Mouse (Mus musculus): ENCODE measurements around the gene Pdpr.
A peak's percentile ranks its signal among the peaks of the same experiment; 100 is the strongest.
"Not testable (repeated sequence)": the region's sequence is repeated elsewhere in the genome, so short reads cannot be mapped to it uniquely, and the experiment has no call there.

The Pdpr gene

DNA sequence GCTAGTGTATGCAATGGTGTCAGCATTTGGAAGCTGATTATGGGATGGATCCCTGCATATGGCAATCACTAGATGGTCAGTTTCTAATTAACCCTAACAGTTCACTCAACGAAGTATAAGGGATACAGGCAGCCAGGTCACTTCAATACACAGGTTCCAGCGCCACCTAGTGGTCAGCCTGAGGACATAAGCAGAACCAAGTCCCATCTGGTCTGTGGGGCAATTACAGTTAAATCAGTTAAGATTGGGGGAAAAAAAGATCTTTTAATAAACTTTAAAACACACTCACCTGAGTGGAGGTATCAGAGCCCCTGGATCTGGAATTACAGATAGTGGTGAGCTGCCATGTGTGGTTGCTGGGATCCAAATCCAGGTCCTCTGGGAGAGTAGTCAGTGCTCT, 4.3 kb upstream of the Pdpr start:
- DNase-seq (ENCODE audit: low read depth, low spot score), result peak; percentile 51

DNA sequence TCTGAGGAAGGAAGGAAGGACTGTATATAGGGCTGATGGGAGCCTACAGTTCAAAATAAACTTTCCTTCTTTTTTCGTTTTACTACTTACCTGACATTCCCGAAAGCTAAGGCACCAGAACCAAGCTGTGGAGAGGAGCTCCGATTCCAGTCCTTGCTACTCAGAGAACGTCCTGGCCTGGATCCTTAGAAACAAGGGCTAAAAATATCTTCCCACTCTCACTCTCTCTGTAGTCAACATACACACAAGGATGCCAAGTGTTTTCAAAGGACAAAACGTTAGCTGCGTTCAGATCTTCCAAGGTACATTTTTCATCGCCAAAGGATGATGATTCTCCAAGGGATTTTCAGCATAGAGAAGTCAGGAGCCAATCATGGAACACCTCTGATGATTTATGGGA, 2.7 kb upstream of the Pdpr start:
- no peak for DNase-seq (ENCODE audit: low read depth, low spot score)

DNA sequence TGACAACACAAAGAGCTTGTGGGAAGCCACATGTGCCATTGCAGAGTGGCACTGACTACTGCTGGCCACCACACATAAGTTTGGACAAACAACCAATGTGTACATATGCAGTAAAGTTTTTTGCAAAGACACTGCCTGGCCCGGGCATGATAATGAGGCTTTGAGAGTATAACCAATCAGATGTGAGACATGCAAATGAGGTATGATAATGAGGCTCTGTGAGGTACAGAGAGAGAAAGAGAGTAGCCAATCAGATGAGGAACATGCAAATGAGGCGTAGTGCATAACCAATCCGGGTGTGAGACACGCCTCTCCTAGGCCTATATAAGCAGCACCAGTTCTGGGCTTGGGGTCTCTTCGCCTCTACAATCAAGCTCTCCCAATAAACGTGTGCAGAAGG, 2.1 kb upstream of the Pdpr start, which contains the start of gene Clec18a:
Gene Clec18a (minus strand): TSS at position 101 of the 400 bp plus-strand sequence.
- DNase-seq (ENCODE audit: low read depth, low spot score), result not testable (repeated sequence)

DNA sequence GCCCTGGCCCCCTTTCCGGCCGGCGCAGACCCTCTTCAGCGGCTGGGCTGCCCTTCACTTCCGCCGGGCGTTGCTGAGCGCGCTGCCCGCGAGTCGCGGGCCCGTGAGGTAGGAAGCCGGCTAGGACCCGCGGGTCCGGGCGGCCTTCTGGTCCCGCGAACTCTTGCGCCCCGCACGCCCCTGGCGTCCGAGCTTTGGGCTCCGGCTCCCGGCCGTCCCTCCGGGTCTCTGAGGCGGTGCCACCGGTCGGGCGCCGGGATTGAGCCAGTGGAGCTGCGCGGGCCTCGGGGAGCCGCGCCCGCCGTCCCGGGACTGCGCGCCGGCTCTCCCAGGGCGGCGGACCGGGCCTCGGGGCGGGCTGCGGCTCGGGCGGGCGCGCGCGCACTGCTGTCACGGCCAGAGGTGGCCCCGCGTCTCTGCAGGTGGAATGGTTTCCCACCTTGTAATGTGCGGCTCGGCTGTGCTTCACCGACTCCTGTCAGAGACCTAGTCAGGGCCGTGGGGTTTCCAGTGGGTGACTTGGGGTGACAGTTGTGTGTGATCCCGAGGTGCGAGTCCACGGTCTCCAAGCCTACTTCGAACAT, 381 bp downstream of the Pdpr start:
- not testable (repeated sequence) for DNase-seq (ENCODE audit: low read depth, low spot score)

DNA sequence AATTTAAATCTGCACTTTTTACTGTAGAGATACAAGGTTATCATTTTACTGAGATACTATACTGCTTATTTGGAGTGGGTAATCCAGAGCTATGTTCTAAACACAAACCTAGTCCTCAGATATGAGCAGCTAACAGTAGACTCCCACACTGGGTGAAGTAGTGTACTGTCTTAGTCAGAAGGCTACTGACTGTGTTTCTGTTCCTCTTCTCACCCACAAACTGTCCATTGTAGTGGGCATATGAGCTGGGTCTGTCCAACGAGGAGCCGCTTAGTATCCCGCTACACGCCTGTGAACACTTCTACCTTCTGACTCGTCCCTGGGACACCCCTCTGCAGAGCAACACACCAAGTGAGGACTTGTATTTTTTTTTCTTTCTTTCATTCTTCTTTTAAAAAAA, 20.5 kb downstream of the Pdpr start:
- DNase-seq (ENCODE audit: low read depth, low spot score), result no peak

DNA sequence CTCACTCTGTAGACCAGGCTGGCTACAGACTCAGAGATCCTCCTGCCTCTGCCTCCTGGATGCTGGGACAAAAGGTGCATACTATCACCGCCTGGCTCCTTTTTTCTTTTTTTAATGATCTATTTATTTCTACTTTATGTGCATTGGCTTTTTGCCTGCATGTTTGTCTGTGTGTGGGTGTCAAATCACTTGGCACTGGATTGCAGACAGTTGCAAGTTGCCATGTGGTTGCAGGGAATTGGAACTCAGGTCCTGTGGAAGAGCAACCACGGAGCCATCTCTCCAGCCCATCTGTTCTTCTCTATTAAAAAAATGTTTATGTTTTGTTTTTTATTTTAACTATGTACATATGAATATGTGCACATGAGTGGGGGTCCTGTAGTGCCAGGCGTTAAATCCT, 25.1 kb downstream of the Pdpr start:
- DNase-seq (ENCODE audit: low read depth, low spot score), result no peak

DNA sequence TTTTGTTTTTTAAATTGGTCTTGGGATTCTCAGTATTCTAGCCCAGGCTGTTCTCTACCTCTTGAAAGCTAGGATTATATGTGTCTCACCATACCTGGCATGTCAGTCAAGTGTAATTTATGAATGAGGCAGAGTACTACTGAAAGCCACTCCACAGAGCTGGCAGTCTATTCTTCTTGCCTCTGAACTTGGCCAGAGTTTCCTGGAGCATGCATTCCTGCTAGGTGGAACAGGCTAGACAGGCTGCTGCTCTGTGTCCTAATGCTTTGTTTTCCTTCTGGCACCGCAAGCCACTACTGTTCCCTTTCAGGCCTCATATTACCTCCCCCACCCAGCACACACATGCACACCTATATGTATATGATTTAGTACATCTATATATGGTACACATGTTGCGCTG, 36.3 kb downstream of the Pdpr start:
- DNase-seq (ENCODE audit: low read depth, low spot score), result no peak

DNA sequence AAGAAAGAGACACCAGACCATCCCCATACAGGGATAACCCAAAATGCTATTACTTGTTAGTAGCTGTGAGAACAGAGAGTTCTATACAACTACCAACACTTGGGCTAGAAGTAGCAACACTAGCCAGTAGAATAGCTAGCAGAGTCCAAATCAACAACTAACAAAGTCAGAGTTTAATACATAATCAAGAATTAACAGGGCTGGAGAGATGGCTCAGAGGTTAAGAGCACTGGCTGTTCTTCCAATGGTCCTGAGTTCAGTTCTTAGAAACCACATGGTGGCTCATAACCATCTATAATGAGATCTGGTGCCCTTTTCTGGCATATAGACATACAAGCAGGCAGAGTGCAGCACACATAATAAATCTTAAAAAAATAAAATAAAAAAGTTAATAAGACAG, 48.1 kb downstream of the Pdpr start:
- DNase-seq (ENCODE audit: low read depth, low spot score), result no peak

DNA sequence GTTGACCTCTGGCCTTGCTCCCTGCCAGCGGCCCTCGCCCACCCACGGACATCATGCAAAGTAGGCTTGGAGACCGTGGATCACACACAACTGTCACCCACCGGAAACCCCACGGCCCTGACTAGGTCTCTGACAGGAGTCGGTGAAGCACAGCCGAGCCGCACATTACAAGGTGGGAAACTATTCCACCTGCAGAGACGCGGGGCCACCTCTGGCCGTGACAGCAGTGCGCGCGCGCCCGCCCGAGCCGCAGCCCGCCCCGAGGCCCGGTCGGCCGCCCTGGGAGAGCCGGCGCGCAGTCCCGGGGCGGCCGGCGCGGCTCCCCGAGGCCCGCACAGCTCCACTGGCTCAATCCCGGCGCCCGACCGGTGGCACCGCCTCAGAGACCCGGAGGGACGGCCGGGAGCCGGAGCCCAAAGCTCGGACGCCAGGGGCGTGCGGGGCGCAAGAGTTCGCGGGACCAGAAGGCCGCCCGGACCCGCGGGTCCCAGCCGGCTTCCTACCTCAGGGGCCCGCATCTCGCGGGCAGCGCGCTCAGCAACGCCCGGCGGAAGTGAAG, 50.5 kb downstream of the Pdpr start:
- not testable (repeated sequence) for DNase-seq (ENCODE audit: low read depth, low spot score)

DNA sequence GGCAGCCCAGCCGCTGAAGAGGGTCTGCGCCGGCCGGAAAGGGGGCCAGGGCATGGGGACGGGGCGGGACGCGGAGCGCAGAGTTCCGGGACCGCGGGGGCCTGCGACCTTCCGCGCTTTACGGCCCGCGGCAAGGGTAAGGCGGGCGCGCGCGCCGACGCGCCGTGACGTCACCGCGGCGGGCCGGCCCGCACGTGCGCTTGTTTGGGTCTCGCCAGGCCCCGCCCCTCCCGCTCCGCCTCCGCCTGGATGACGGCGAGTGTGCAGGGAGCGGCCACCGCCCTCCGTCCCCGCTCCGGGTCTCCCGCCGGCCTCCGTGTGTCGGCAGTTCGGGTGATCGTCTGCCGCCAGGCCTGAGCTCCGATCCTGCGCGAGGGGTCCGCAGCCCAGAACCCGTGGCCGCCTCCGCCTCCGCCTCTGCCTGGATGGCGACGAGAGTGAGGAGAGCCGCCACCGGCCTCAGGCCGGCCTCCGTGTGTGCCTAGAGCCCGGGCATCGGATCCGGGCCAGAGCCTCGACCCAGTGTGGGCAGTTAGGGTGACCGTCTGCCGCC, 51.1 kb downstream of the Pdpr start:
- DNase-seq (ENCODE audit: low read depth, low spot score), result peak; percentile 83

DNA sequence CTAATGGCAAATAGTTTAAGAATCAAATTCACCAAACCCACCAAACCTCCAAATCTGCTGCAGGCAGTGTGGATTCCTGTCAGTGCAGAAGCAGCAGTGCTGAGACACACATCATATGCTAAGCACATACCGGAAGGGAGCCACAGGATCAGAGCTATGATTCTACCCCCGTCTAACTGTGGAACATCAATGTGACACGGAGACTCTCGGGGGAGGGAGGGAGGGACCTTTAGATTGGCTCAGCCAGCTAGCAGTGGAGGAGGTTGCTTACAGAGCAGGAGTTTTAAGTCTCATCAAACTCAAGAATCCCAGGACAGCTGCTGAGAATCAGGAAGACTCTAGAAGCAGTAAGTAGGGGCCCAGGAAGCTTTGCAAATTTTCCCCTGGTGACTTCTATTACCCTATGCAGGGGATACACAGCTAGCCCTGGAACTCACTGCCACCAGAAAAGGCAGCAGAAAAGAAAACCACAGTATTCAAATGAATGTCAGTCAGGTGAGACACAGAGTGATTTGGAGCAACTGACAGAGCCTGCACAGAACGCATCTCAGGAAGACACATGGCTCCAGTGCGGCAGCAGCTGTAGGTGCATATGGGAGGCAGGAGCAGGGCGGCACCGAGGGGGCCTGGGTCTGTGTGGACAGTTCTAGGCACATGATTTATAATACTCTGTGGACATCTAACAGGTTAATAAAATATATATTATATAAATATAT, 61.4 kb downstream of the Pdpr start:
- DNase-seq (ENCODE audit: low read depth, low spot score), result no peak

DNA sequence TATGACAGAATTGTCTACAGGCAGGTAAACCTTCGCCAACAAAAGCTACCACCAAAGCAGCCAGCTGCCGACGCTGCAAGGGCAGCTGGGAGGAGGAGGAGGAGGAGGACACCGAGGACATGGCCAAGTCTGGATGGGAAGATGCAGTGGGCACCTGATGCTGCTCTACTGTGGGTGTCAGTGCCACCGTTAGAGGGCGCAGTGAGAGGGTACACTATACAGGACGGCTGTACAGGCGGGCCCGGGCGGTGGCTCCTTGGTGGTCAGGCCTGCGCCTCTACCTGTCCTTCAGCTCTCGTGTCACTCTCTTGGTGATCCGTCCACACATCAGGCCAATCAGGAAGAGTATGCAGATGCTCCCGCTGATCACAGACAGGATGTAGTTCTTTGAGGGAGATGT, 63.2 kb downstream of the Pdpr start:
- peak; percentile 6 for DNase-seq (ENCODE audit: low read depth, low spot score)

DNA sequence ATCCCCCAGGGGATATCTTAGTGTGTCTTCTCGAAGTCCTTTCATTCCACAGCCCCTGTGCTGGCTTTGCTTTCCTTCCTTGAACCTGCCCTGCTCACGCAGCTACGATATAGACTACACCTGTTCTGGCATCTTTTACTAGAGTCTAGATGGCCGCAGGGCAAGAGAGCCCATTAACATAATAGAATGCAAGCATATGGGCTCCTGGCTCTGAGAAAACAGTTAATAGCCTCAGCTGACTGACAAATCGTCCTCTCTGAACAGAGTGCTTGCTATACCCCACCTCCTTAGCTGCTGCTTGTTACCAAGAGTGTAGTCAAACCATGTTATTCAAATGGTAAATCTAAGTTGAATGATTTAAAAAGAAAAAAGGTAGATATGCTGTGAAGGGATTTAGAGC, 77.2 kb downstream of the Pdpr start:
- no peak for DNase-seq (ENCODE audit: low read depth, low spot score)

DNA sequence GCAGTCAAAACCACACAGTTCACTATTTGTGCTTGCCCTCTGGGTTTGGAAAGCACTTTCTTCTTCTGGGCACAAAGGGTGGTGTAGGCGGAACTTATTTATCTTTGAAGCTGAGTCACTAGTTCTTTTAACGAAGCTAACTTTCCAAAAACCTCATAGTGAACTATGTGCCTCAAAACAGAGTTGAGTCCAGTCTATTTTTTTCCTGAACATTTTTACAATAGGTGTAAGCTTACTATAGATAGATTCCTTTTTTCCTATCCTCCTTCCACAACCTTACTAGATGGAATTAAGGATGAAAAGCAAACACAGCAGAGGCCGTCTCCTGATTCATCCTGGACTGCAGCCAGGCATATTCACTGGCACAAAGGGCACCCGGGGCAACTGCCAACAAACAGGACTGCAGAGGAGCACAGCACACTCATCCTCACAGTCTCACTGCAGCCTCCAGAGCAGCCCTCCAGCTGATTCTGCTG, 91.1 kb downstream of the Pdpr start:
- DNase-seq (ENCODE audit: low read depth, low spot score), result no peak

Data from retina, postnatal 7 days (tissue).